Mouse (Mus musculus): ENCODE measurements around the gene Hist1h3c. TPM values are rescaled to one million over a fixed set of nuclear protein-coding genes. Genes with fewer than 3 reads are reported as not detected.

Gene Hist1h3c
- polyA plus RNA-seq, 1 experiment from 2014 or later, result 18.1 TPM

GRCm38 (mm10) chr13:23760240-23760971, 15.0 kb upstream of the Hist1h3c start:
- peak overlapping the region; percentile 41 for H3K4me3 ChIP-seq (ENCODE audit: low read depth, low read length)
- DNase-seq (ENCODE audit: low spot score), result peak; percentile 72
- peak overlapping the region; percentile 67 for H3K4me2 ChIP-seq (ENCODE audit: low read depth, low read length)
- no peaks in the 10 kb centered on the region for H3K36me3 ChIP-seq (replicated peaks; ENCODE audit: control insufficient read depth, insufficient read depth, low read depth, low read length)
- 2% methylated on average over 18 of the region's 27 CpGs for WGBS
- H3K27me3 ChIP-seq (ENCODE audit: control insufficient read depth, insufficient read depth, low read length), result no peaks in the 10 kb centered on the region
- ATAC-seq (replicated peaks; ENCODE audit: insufficient number of reproducible peaks, low FRiP score, low TSS enrichment, low read depth), result no peak; the same call in 1 of the 2 replicates
- H3K9me3 ChIP-seq (replicated peaks; ENCODE audit: control insufficient read depth, low read length), result no peaks in the 10 kb centered on the region
- peak overlapping the region; percentile 85 for H3K27ac ChIP-seq (replicated peaks; ENCODE audit: low read depth, low read length)
- H3K9ac ChIP-seq (replicated peaks; ENCODE audit: low read length), result peak overlapping the region; percentile 64
- no peaks in the 10 kb centered on the region for H3K4me1 ChIP-seq (ENCODE audit: control insufficient read depth, insufficient read depth, low read length)

GRCm38 (mm10) chr13:23759916-23760239, 14.5 kb upstream of the Hist1h3c start:
- DNase-seq (ENCODE audit: low spot score) (no peak), ATAC-seq (replicated peaks; ENCODE audit: insufficient number of reproducible peaks, low FRiP score, low TSS enrichment, low read depth) (no peak)
- Histone ChIP-seq H3K4me3 (ENCODE audit: low read depth, low read length) (no peak overlapping the region), H3K36me3 (replicated peaks; ENCODE audit: control insufficient read depth, insufficient read depth, low read depth, low read length) (no peaks in the 10 kb centered on the region), H3K4me2 (ENCODE audit: low read depth, low read length) (peak overlapping the region; percentile 67), H3K4me1 (ENCODE audit: control insufficient read depth, insufficient read depth, low read length) (no peaks in the 10 kb centered on the region), H3K9ac (replicated peaks; ENCODE audit: low read length) (peak overlapping the region; percentile 64), H3K27me3 (ENCODE audit: control insufficient read depth, insufficient read depth, low read length) (no peaks in the 10 kb centered on the region), H3K9me3 (replicated peaks; ENCODE audit: control insufficient read depth, low read length) (no peaks in the 10 kb centered on the region), H3K27ac (replicated peaks; ENCODE audit: low read depth, low read length) (peak overlapping the region; percentile 85; the same call in 1 of the 2 replicates)
- 64% methylated on average over 1 of the region's 1 CpGs for WGBS

- no peaks in the 10 kb centered on the region for H3K27me3 ChIP-seq (ENCODE audit: control insufficient read depth, insufficient read depth, low read length)
- H3K4me2 ChIP-seq (ENCODE audit: low read depth, low read length), result no peak overlapping the region
- H3K4me1 ChIP-seq (ENCODE audit: control insufficient read depth, insufficient read depth, low read length), result no peaks in the 10 kb centered on the region
- H3K9ac ChIP-seq (replicated peaks; ENCODE audit: low read length), result no peak overlapping the region
- H3K36me3 ChIP-seq (replicated peaks; ENCODE audit: control insufficient read depth, insufficient read depth, low read depth, low read length), result no peaks in the 10 kb centered on the region
- WGBS, result 81% methylated on average over 3 of the region's 3 CpGs
- H3K9me3 ChIP-seq (replicated peaks; ENCODE audit: control insufficient read depth, low read length), result no peaks in the 10 kb centered on the region
- no peak overlapping the region for H3K4me3 ChIP-seq (ENCODE audit: low read depth, low read length)
- ATAC-seq (replicated peaks; ENCODE audit: insufficient number of reproducible peaks, low FRiP score, low TSS enrichment, low read depth) (no peak), DNase-seq (ENCODE audit: low spot score) (no peak)
- no peak overlapping the region for H3K27ac ChIP-seq (replicated peaks; ENCODE audit: low read depth, low read length)
Observed at GRCm38 (mm10) chr13:23759251-23759771, 13.9 kb upstream of the Hist1h3c start.

GRCm38 (mm10) chr13:23757921-23758320, 12.5 kb upstream of the Hist1h3c start:
- Histone ChIP-seq H3K9ac (replicated peaks; ENCODE audit: low read length) (no peak overlapping the region), H3K36me3 (replicated peaks; ENCODE audit: control insufficient read depth, insufficient read depth, low read depth, low read length) (no peaks in the 10 kb centered on the region), H3K27ac (replicated peaks; ENCODE audit: low read depth, low read length) (peak overlapping the region; percentile 91), H3K4me1 (ENCODE audit: control insufficient read depth, insufficient read depth, low read length) (no peaks in the 10 kb centered on the region), H3K4me2 (ENCODE audit: low read depth, low read length) (no peak overlapping the region), H3K9me3 (replicated peaks; ENCODE audit: control insufficient read depth, low read length) (no peaks in the 10 kb centered on the region), H3K27me3 (ENCODE audit: control insufficient read depth, insufficient read depth, low read length) (no peaks in the 10 kb centered on the region), H3K4me3 (ENCODE audit: low read depth, low read length) (no peak overlapping the region)
- ATAC-seq (replicated peaks; ENCODE audit: insufficient number of reproducible peaks, low FRiP score, low TSS enrichment, low read depth), result no peak
- DNase-seq (ENCODE audit: low spot score), result no peak
- WGBS, result 57% methylated on average over 3 of the region's 3 CpGs

- no peaks in the 10 kb centered on the region for H3K9me3 ChIP-seq (replicated peaks; ENCODE audit: control insufficient read depth, low read length)
- peak overlapping the region; percentile 91 for H3K27ac ChIP-seq (replicated peaks; ENCODE audit: low read depth, low read length)
- peak overlapping the region; percentile 77 for H3K9ac ChIP-seq (replicated peaks; ENCODE audit: low read length)
- ATAC-seq (replicated peaks; ENCODE audit: insufficient number of reproducible peaks, low FRiP score, low TSS enrichment, low read depth) (peak; percentile 9; the same call in 1 of the 2 replicates), DNase-seq (ENCODE audit: low spot score) (peak; percentile 73)
- no peaks in the 10 kb centered on the region for H3K36me3 ChIP-seq (replicated peaks; ENCODE audit: control insufficient read depth, insufficient read depth, low read depth, low read length)
- no peaks in the 10 kb centered on the region for H3K4me1 ChIP-seq (ENCODE audit: control insufficient read depth, insufficient read depth, low read length)
- 3% methylated on average over 14 of the region's 23 CpGs for WGBS
- H3K4me3 ChIP-seq (ENCODE audit: low read depth, low read length), result peak overlapping the region; percentile 35
- peak overlapping the region; percentile 74 for H3K4me2 ChIP-seq (ENCODE audit: low read depth, low read length)
- no peaks in the 10 kb centered on the region for H3K27me3 ChIP-seq (ENCODE audit: control insufficient read depth, insufficient read depth, low read length)
Observed at GRCm38 (mm10) chr13:23757211-23757773, 11.9 kb upstream of the Hist1h3c start.

- peak within 1 kb of the TSS; percentile 91 for H3K27ac ChIP-seq (replicated peaks; ENCODE audit: low read depth, low read length)
- peak within 1 kb of the TSS; percentile 77 for H3K9ac ChIP-seq (replicated peaks; ENCODE audit: low read length)
- H3K27me3 ChIP-seq (ENCODE audit: control insufficient read depth, insufficient read depth, low read length), result no peaks in the 10 kb centered on the region
- H3K4me2 ChIP-seq (ENCODE audit: low read depth, low read length), result peak within 1 kb of the TSS; percentile 74
- DNase-seq (ENCODE audit: low spot score) (peak; percentile 99), ATAC-seq (replicated peaks; ENCODE audit: insufficient number of reproducible peaks, low FRiP score, low TSS enrichment, low read depth) (peak; percentile 77)
- H3K9me3 ChIP-seq (replicated peaks; ENCODE audit: control insufficient read depth, low read length), result no peaks in the 10 kb centered on the region
- under 1% methylated on average over 12 of the region's 22 CpGs for WGBS
- peak within 1 kb of the TSS; percentile 35 for H3K4me3 ChIP-seq (ENCODE audit: low read depth, low read length)
- H3K36me3 ChIP-seq (replicated peaks; ENCODE audit: control insufficient read depth, insufficient read depth, low read depth, low read length), result no peaks in the 10 kb centered on the region
- no peaks in the 10 kb centered on the region for H3K4me1 ChIP-seq (ENCODE audit: control insufficient read depth, insufficient read depth, low read length)
Observed at GRCm38 (mm10) chr13:23756790-23757189, 11.4 kb upstream of the Hist1h3c start, which contains the start of gene Hist1h4b. Gene Hist1h4b, plus strand, starts transcription at chr13:23757013.

GRCm38 (mm10) chr13:23755000-23755399, 9.6 kb upstream of the Hist1h3c start:
- Histone ChIP-seq H3K4me2 (ENCODE audit: low read depth, low read length) (no peak overlapping the region), H3K4me1 (ENCODE audit: control insufficient read depth, insufficient read depth, low read length) (no peaks in the 10 kb centered on the region), H3K9ac (replicated peaks; ENCODE audit: low read length) (no peak overlapping the region), H3K9me3 (replicated peaks; ENCODE audit: control insufficient read depth, low read length) (no peaks in the 10 kb centered on the region), H3K27ac (replicated peaks; ENCODE audit: low read depth, low read length) (no peak overlapping the region), H3K27me3 (ENCODE audit: control insufficient read depth, insufficient read depth, low read length) (no peaks in the 10 kb centered on the region), H3K36me3 (replicated peaks; ENCODE audit: control insufficient read depth, insufficient read depth, low read depth, low read length) (no peaks in the 10 kb centered on the region), H3K4me3 (ENCODE audit: low read depth, low read length) (no peak overlapping the region)
- DNase-seq (ENCODE audit: low spot score) (no peak), ATAC-seq (replicated peaks; ENCODE audit: insufficient number of reproducible peaks, low FRiP score, low TSS enrichment, low read depth) (no peak)
